Mouse (Mus musculus): ENCODE results near the gene 4930407I10Rik. TPM values are rescaled to one million over a fixed set of nuclear protein-coding genes. Genes with fewer than 3 reads are reported as not detected.

4930407I10Rik gene
- polyA plus RNA-seq, 1 experiment from 2014 or later: not detected

- Histone ChIP-seq H3K4me1 (replicated peaks; ENCODE audit: insufficient read depth, low read length) (peaks cover 9% of the 10 kb centered on the region; the same call in 1 of the 2 replicates), H3K27ac (peak overlapping the region; percentile 94; the same call in 1 of the 2 replicates), H3K4me3 (replicated peaks; ENCODE audit: low read depth, low read length) (peak overlapping the region; percentile 96), H3K9me3 (replicated peaks; ENCODE audit: low read length) (no peaks in the 10 kb centered on the region), H3K9ac (ENCODE audit: low read depth, low read length) (peak overlapping the region; percentile 96), H3K27me3 (ENCODE audit: insufficient read depth, low read length) (no peaks in the 10 kb centered on the region), H3K36me3 (ENCODE audit: insufficient read depth, low read length) (peaks cover 11% of the 10 kb centered on the region; the same call in 1 of the 2 replicates), H3K4me2 (ENCODE audit: low read length) (peak overlapping the region; percentile 94)
- peak; percentile 21 for DNase-seq (ENCODE audit: low spot score)
- ATAC-seq (replicated peaks; ENCODE audit: low FRiP score, low read depth): peak; percentile 47; the same call in 1 of the 2 replicates
- no peak for TF ChIP-seq CTCF (IDR thresholded peaks at IDR 0.05; ENCODE audit: low read depth)
- WGBS: 2% methylated on average over 26 of the region's 26 CpGs
Observed at GRCm38 (mm10) chr15:82046246-82046891, 12.6 kb upstream of the 4930407I10Rik start.

- peak; percentile 94 for DNase-seq (ENCODE audit: low spot score)
- Histone ChIP-seq H3K27me3 (ENCODE audit: insufficient read depth, low read length) (no peaks in the 10 kb centered on the region), H3K27ac (peak within 1 kb of the TSS; percentile 94), H3K9me3 (replicated peaks; ENCODE audit: low read length) (no peaks in the 10 kb centered on the region), H3K4me3 (replicated peaks; ENCODE audit: low read depth, low read length) (peak within 1 kb of the TSS; percentile 96), H3K36me3 (ENCODE audit: insufficient read depth, low read length) (peaks cover 11% of the 10 kb centered on the region; the same call in 1 of the 2 replicates), H3K4me1 (replicated peaks; ENCODE audit: insufficient read depth, low read length) (peaks cover 9% of the 10 kb centered on the region; the same call in 1 of the 2 replicates), H3K9ac (ENCODE audit: low read depth, low read length) (peak within 1 kb of the TSS; percentile 96), H3K4me2 (ENCODE audit: low read length) (peak within 1 kb of the TSS; percentile 94)
- no peak for TF ChIP-seq CTCF (IDR thresholded peaks at IDR 0.05; ENCODE audit: low read depth)
- WGBS: under 1% methylated on average over 74 of the region's 74 CpGs
- ATAC-seq (replicated peaks; ENCODE audit: low FRiP score, low read depth): peak; percentile 81
Observed at GRCm38 (mm10) chr15:82047080-82047883, 11.7 kb upstream of the 4930407I10Rik start, which contains the start of gene Snu13. Gene Snu13, minus strand, starts transcription at chr15:82047598.

GRCm38 (mm10) chr15:82052544-82052943 is 6.4 kb upstream of the 4930407I10Rik start:
- Histone ChIP-seq H3K4me3 (replicated peaks; ENCODE audit: low read depth, low read length) (no peak overlapping the region), H3K4me1 (replicated peaks; ENCODE audit: insufficient read depth, low read length) (no peaks in the 10 kb centered on the region), H3K9ac (ENCODE audit: low read depth, low read length) (no peak overlapping the region), H3K4me2 (ENCODE audit: low read length) (no peak overlapping the region), H3K9me3 (replicated peaks; ENCODE audit: low read length) (no peaks in the 10 kb centered on the region), H3K36me3 (ENCODE audit: insufficient read depth, low read length) (no peaks in the 10 kb centered on the region), H3K27me3 (ENCODE audit: insufficient read depth, low read length) (no peaks in the 10 kb centered on the region), H3K27ac (no peak overlapping the region)
- no peak for TF ChIP-seq CTCF (IDR thresholded peaks at IDR 0.05; ENCODE audit: low read depth)
- no peak for ATAC-seq (replicated peaks; ENCODE audit: low FRiP score, low read depth)
- WGBS: 52% methylated on average over 5 of the region's 5 CpGs
- no peak for DNase-seq (ENCODE audit: low spot score)

GRCm38 (mm10) chr15:82063909-82064308 is 5.0 kb downstream of the 4930407I10Rik start:
- no peak overlapping the region for H3K4me3 ChIP-seq (replicated peaks; ENCODE audit: low read depth, low read length)
- H3K27me3 ChIP-seq (ENCODE audit: insufficient read depth, low read length): no peaks in the 10 kb centered on the region
- DNase-seq (ENCODE audit: low spot score): no peak
- H3K36me3 ChIP-seq (ENCODE audit: insufficient read depth, low read length): no peaks in the 10 kb centered on the region
- no peaks in the 10 kb centered on the region for H3K9me3 ChIP-seq (replicated peaks; ENCODE audit: low read length)
- no peak overlapping the region for H3K27ac ChIP-seq
- no peak overlapping the region for H3K4me2 ChIP-seq (ENCODE audit: low read length)
- H3K9ac ChIP-seq (ENCODE audit: low read depth, low read length): no peak overlapping the region
- no peaks in the 10 kb centered on the region for H3K4me1 ChIP-seq (replicated peaks; ENCODE audit: insufficient read depth, low read length)
- ATAC-seq (replicated peaks; ENCODE audit: low FRiP score, low read depth): no peak
- TF ChIP-seq CTCF (IDR thresholded peaks at IDR 0.05; ENCODE audit: low read depth): no peak
- WGBS: 30% methylated on average over 14 of the region's 14 CpGs

GRCm38 (mm10) chr15:82065511-82065910 is 6.6 kb downstream of the 4930407I10Rik start:
- no peaks in the 10 kb centered on the region for H3K4me1 ChIP-seq (replicated peaks; ENCODE audit: insufficient read depth, low read length)
- H3K9ac ChIP-seq (ENCODE audit: low read depth, low read length): 0 out of 2 replicates have a peak overlapping the region, but pooled peaks have one; percentile 23
- DNase-seq (ENCODE audit: low spot score): peak; percentile 91
- peak; percentile 89 for TF ChIP-seq CTCF (IDR thresholded peaks at IDR 0.05; ENCODE audit: low read depth)
- H3K9me3 ChIP-seq (replicated peaks; ENCODE audit: low read length): no peaks in the 10 kb centered on the region
- no peaks in the 10 kb centered on the region for H3K36me3 ChIP-seq (ENCODE audit: insufficient read depth, low read length)
- no peak for ATAC-seq (replicated peaks; ENCODE audit: low FRiP score, low read depth)
- no peak overlapping the region for H3K27ac ChIP-seq
- no peak overlapping the region for H3K4me2 ChIP-seq (ENCODE audit: low read length)
- no peak overlapping the region for H3K4me3 ChIP-seq (replicated peaks; ENCODE audit: low read depth, low read length)
- peaks cover 11% of the 10 kb centered on the region; the same call in 1 of the 2 replicates for H3K27me3 ChIP-seq (ENCODE audit: insufficient read depth, low read length)
- WGBS: 17% methylated on average over 7 of the region's 7 CpGs

- H3K4me2 ChIP-seq (ENCODE audit: low read length): no peak within 1 kb of the TSS
- no peaks in the 10 kb centered on the region for H3K36me3 ChIP-seq (ENCODE audit: insufficient read depth, low read length)
- 23% methylated on average over 40 of the region's 40 CpGs for WGBS
- DNase-seq (ENCODE audit: low spot score): no peak
- no peaks in the 10 kb centered on the region for H3K9me3 ChIP-seq (replicated peaks; ENCODE audit: low read length)
- no peak for TF ChIP-seq CTCF (IDR thresholded peaks at IDR 0.05; ENCODE audit: low read depth)
- no peak for ATAC-seq (replicated peaks; ENCODE audit: low FRiP score, low read depth)
- no peak within 1 kb of the TSS for H3K27ac ChIP-seq
- H3K9ac ChIP-seq (ENCODE audit: low read depth, low read length): no peak within 1 kb of the TSS
- no peaks in the 10 kb centered on the region for H3K4me1 ChIP-seq (replicated peaks; ENCODE audit: insufficient read depth, low read length)
- no peak within 1 kb of the TSS for H3K4me3 ChIP-seq (replicated peaks; ENCODE audit: low read depth, low read length)
- peaks cover 16% of the 10 kb centered on the region; the same call in 1 of the 2 replicates for H3K27me3 ChIP-seq (ENCODE audit: insufficient read depth, low read length)
Observed at GRCm38 (mm10) chr15:82069898-82070297, 10.9 kb downstream of the 4930407I10Rik start, which contains the start of gene Mei1. Gene Mei1, plus strand, starts transcription at chr15:82069996.

All from kidney, postnatal 0 days (tissue).